Mouse (Mus musculus): ENCODE data around the gene Drc7.

DNA sequence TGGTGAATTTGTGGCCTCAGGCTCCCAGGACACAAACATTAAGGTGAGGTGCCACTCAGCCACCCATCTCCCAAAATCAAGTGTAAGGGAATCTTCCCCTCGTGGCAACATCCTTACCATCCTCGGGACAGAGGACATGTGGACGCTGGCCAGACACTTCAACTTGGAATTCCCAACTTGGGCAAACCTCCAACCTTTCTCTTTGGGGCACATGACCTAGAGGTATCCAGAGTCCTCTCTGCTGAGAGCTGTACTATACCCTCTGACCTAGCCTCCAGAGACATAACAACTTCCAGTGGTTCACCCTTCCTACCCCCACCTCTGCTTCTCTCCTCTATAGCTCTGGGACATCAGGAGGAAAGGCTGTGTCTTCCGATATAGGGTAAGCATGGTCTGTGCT, 38.7 kb downstream of the Drc7 start:
- TF ChIP-seq CTCF (IDR thresholded peaks at IDR 0.05; ENCODE audit: borderline replicate concordance, extremely low read depth, insufficient read depth, insufficient read length): no peak
- TF ChIP-seq POLR2A (IDR thresholded peaks at IDR 0.05; ENCODE audit: borderline replicate concordance, extremely low read depth, insufficient read depth, insufficient read length, poor library complexity, severe bottlenecking): no peak
